Mouse (Mus musculus) liver, embryonic 15.5 days (tissue): ENCODE data around the gene Epha6. TPM values are rescaled to one million over a fixed set of nuclear protein-coding genes. Genes with fewer than 3 reads are reported as not detected.

Experiments used
- ATAC-seq: fragments of 200-750 bp; cut with Nextera tagmentation; 2 replicates; pipeline ENCODE4 v1.8.0; 2017; ENCODE audit warnings: moderate number of reproducible peaks, mild to moderate bottlenecking, moderate library complexity; ENCODE audit not compliant: insufficient read depth
- H3K27ac ChIP-seq: fragments of 300-500 bp; sonication (generic); replicated peaks from 2 replicates; pipeline ENCODE4 v1.5.1; 2015; ENCODE audit warnings: mild to moderate bottlenecking, inconsistent platforms
- H3K27me3 ChIP-seq: fragments of 300-500 bp; sonication (generic); 2 replicates; pipeline ENCODE4 v1.6.1; 2015; ENCODE audit warnings: mild to moderate bottlenecking, inconsistent platforms
- H3K36me3 ChIP-seq: fragments of 300-500 bp; sonication (generic); replicated peaks from 2 replicates; pipeline ENCODE4 v1.6.1; 2015; ENCODE audit warnings: moderate library complexity, mild to moderate bottlenecking, inconsistent platforms
- H3K4me1 ChIP-seq: fragments of 300-500 bp; sonication (generic); replicated peaks from 2 replicates; pipeline ENCODE4 v1.6.1; 2015; ENCODE audit warnings: inconsistent platforms
- H3K4me2 ChIP-seq: fragments of 300-500 bp; sonication (generic); 2 replicates; pipeline ENCODE4 v1.6.1; 2015; ENCODE audit warnings: moderate library complexity, mild to moderate bottlenecking, inconsistent platforms
- H3K4me3 ChIP-seq: fragments of 300-500 bp; sonication (generic); replicated peaks from 2 replicates; pipeline ENCODE4 v1.5.1; 2015; ENCODE audit warnings: mild to moderate bottlenecking, inconsistent platforms
- H3K9ac ChIP-seq: fragments of 300-500 bp; sonication (generic); 2 replicates; pipeline ENCODE4 v1.6.1; 2015; ENCODE audit warnings: moderate library complexity, mild to moderate bottlenecking, inconsistent platforms
- H3K9me3 ChIP-seq: fragments of 300-500 bp; sonication (generic); replicated peaks from 2 replicates; pipeline ENCODE4 v1.6.1; 2016; ENCODE audit warnings: inconsistent platforms
- WGBS: fragments of 180-500 bp; shearing (Covaris S2); methylation state at CpG from one replicate; pipeline ENCODE4 v1.1.7; 2015; ENCODE audit warnings: mixed read lengths; ENCODE audit not compliant: insufficient replicate concordance; 5-methylcytosine and 5-hydroxymethylcytosine counted together
- polyA plus RNA-seq: library from polyadenylated mRNA; unstranded; fragments of >200 nt; fragmentation: Nextera tagmentation; extraction: Ambion mirVana; gene quantifications from 2 replicates; pipeline ENCODE4 v1.2.1, GENCODE M21; 2015

Epha6 gene
- not detected in 2 replicates for polyA plus RNA-seq

- no peaks in the 10 kb centered on the region for H3K9me3 ChIP-seq
- H3K27ac ChIP-seq: no peak within 1 kb of the TSS
- H3K9ac ChIP-seq: no peak within 1 kb of the TSS
- no peak for ATAC-seq
- no peak within 1 kb of the TSS for H3K4me2 ChIP-seq
- H3K27me3 ChIP-seq: peaks cover 16% of the 10 kb centered on the region
- no peaks in the 10 kb centered on the region for H3K36me3 ChIP-seq
- 1% methylated on average over 45 of the region's 45 CpGs for WGBS
- H3K4me1 ChIP-seq: no peaks in the 10 kb centered on the region
- no peak within 1 kb of the TSS for H3K4me3 ChIP-seq
These were observed at the start of gene Epha6 for GRCm38 (mm10) chr16:60605061-60605831. Epha6 (minus strand) TSS chr16:60605531.

- H3K36me3 ChIP-seq: no peaks in the 10 kb centered on the region
- no peak overlapping the region for H3K27ac ChIP-seq
- H3K9ac ChIP-seq: no peak overlapping the region
- no peaks in the 10 kb centered on the region for H3K4me1 ChIP-seq
- no peak for ATAC-seq
- no peak overlapping the region for H3K4me2 ChIP-seq
- H3K4me3 ChIP-seq: no peak overlapping the region
- H3K27me3 ChIP-seq: no peaks in the 10 kb centered on the region
- no peaks in the 10 kb centered on the region for H3K9me3 ChIP-seq
These were observed 46.4 kb upstream of the Epha6 start for GRCm38 (mm10) chr16:60651716-60652115.

GRCm38 (mm10) chr16:60628091-60628490, 22.8 kb upstream of the Epha6 start:
- no peak for ATAC-seq
- no peak overlapping the region for H3K27ac ChIP-seq

GRCm38 (mm10) chr16:60605832-60606583, 677 bp upstream of the Epha6 start:
- no peaks in the 10 kb centered on the region for H3K36me3 ChIP-seq
- peaks cover 16% of the 10 kb centered on the region for H3K27me3 ChIP-seq
- H3K4me1 ChIP-seq: no peaks in the 10 kb centered on the region
- WGBS: 1% methylated on average over 38 of the region's 38 CpGs
- no peak overlapping the region for H3K4me3 ChIP-seq
- no peak for ATAC-seq
- H3K4me2 ChIP-seq: no peak overlapping the region
- no peak overlapping the region for H3K9ac ChIP-seq
- no peak overlapping the region for H3K27ac ChIP-seq
- H3K9me3 ChIP-seq: no peaks in the 10 kb centered on the region

More at GRCm38 (mm10) chr16:60628091-60628490, 22.8 kb upstream of the Epha6 start:
- Histone ChIP-seq H3K4me1 (no peaks in the 10 kb centered on the region), H3K9ac (no peak overlapping the region), H3K36me3 (no peaks in the 10 kb centered on the region), H3K4me3 (no peak overlapping the region), H3K27me3 (no peaks in the 10 kb centered on the region), H3K4me2 (no peak overlapping the region), H3K9me3 (no peaks in the 10 kb centered on the region)

- no peaks in the 10 kb centered on the region for H3K9me3 ChIP-seq
- no peak overlapping the region for H3K4me3 ChIP-seq
- H3K36me3 ChIP-seq: no peaks in the 10 kb centered on the region
- 2% methylated on average over 10 of the region's 10 CpGs for WGBS
- H3K9ac ChIP-seq: no peak overlapping the region
- no peak overlapping the region for H3K27ac ChIP-seq
- H3K27me3 ChIP-seq: peaks cover 16% of the 10 kb centered on the region
- H3K4me2 ChIP-seq: no peak overlapping the region
- H3K4me1 ChIP-seq: no peaks in the 10 kb centered on the region
- ATAC-seq: no peak
These were observed 718 bp downstream of the Epha6 start for GRCm38 (mm10) chr16:60604613-60605012.

- no peak overlapping the region for H3K4me2 ChIP-seq
- H3K27ac ChIP-seq: no peak overlapping the region
- ATAC-seq: no peak
- no peaks in the 10 kb centered on the region for H3K9me3 ChIP-seq
- H3K4me3 ChIP-seq: no peak overlapping the region
- no peaks in the 10 kb centered on the region for H3K36me3 ChIP-seq
- 63% methylated on average over 3 of the region's 3 CpGs for WGBS
- H3K9ac ChIP-seq: no peak overlapping the region
- no peaks in the 10 kb centered on the region for H3K4me1 ChIP-seq
- no peaks in the 10 kb centered on the region for H3K27me3 ChIP-seq
These were observed 20.0 kb downstream of the Epha6 start for GRCm38 (mm10) chr16:60585322-60585721.

GRCm38 (mm10) chr16:60584695-60585094, 20.6 kb downstream of the Epha6 start:
- H3K36me3 ChIP-seq: no peaks in the 10 kb centered on the region
- H3K9ac ChIP-seq: no peak overlapping the region
- no peak overlapping the region for H3K4me2 ChIP-seq
- H3K4me3 ChIP-seq: no peak overlapping the region
- no peaks in the 10 kb centered on the region for H3K9me3 ChIP-seq
- no peak for ATAC-seq
- no peaks in the 10 kb centered on the region for H3K27me3 ChIP-seq
- H3K27ac ChIP-seq: no peak overlapping the region
- WGBS: 65% methylated on average over 7 of the region's 7 CpGs
- no peaks in the 10 kb centered on the region for H3K4me1 ChIP-seq

GRCm38 (mm10) chr16:60570546-60570945, 34.8 kb downstream of the Epha6 start:
- no peak overlapping the region for H3K4me3 ChIP-seq
- H3K4me1 ChIP-seq: no peaks in the 10 kb centered on the region
- H3K27ac ChIP-seq: no peak overlapping the region
- H3K4me2 ChIP-seq: no peak overlapping the region
- no peak for ATAC-seq
- no peak overlapping the region for H3K9ac ChIP-seq
- no peaks in the 10 kb centered on the region for H3K36me3 ChIP-seq
- H3K27me3 ChIP-seq: no peaks in the 10 kb centered on the region
- no peaks in the 10 kb centered on the region for H3K9me3 ChIP-seq
- WGBS: 54% methylated on average over 2 of the region's 2 CpGs

GRCm38 (mm10) chr16:60544385-60544784, 60.9 kb downstream of the Epha6 start:
- no peaks in the 10 kb centered on the region for H3K9me3 ChIP-seq
- WGBS: 47% methylated on average over 4 of the region's 4 CpGs
- no peak overlapping the region for H3K27ac ChIP-seq
- no peak overlapping the region for H3K9ac ChIP-seq
- no peaks in the 10 kb centered on the region for H3K4me1 ChIP-seq
- H3K36me3 ChIP-seq: no peaks in the 10 kb centered on the region
- ATAC-seq: no peak
- no peaks in the 10 kb centered on the region for H3K27me3 ChIP-seq
- H3K4me2 ChIP-seq: no peak overlapping the region
- H3K4me3 ChIP-seq: no peak overlapping the region

GRCm38 (mm10) chr16:60538233-60538632, 67.1 kb downstream of the Epha6 start:
- Histone ChIP-seq H3K27me3 (no peaks in the 10 kb centered on the region), H3K4me3 (no peak overlapping the region), H3K9ac (no peak overlapping the region), H3K36me3 (no peaks in the 10 kb centered on the region), H3K4me2 (no peak overlapping the region), H3K4me1 (no peaks in the 10 kb centered on the region), H3K9me3 (no peaks in the 10 kb centered on the region), H3K27ac (no peak overlapping the region)
- ATAC-seq: no peak

- Histone ChIP-seq H3K4me1 (no peaks in the 10 kb centered on the region), H3K4me3 (no peak overlapping the region), H3K9me3 (no peaks in the 10 kb centered on the region), H3K36me3 (no peaks in the 10 kb centered on the region), H3K9ac (no peak overlapping the region), H3K4me2 (no peak overlapping the region), H3K27ac (no peak overlapping the region), H3K27me3 (no peaks in the 10 kb centered on the region)
- WGBS: 55% methylated on average over 3 of the region's 3 CpGs
- ATAC-seq: no peak
These were observed 95.6 kb downstream of the Epha6 start for GRCm38 (mm10) chr16:60509707-60510106.
